Mouse (Mus musculus) hindbrain, postnatal 0 days (tissue): ENCODE results near the gene Tbc1d21. TPM values are rescaled to one million over a fixed set of nuclear protein-coding genes. Genes with fewer than 3 reads are reported as not detected.

Experiments used
- ATAC-seq: fragments of 200-750 bp; cut with Nextera tagmentation; 2 replicates; pipeline ENCODE4 v1.8.0; 2017; ENCODE audit warnings: mild to moderate bottlenecking, moderate TSS enrichment, moderate library complexity
- DNase-seq: peaks from one replicate; pipeline ENCODE4 v3.0.0-alpha.2; 2015; ENCODE audit warnings: low spot score
- H3K27ac ChIP-seq: fragments of 300-500 bp; sonication (generic); 2 replicates; pipeline ENCODE4 v1.5.1; 2014; ENCODE audit warnings: mild to moderate bottlenecking
- H3K27me3 ChIP-seq: fragments of 300-500 bp; sonication (generic); 2 replicates; pipeline ENCODE4 v1.6.1; 2014; ENCODE audit warnings: low read length, mixed read lengths; ENCODE audit not compliant: insufficient read depth
- H3K36me3 ChIP-seq: fragments of 300-500 bp; sonication (generic); 2 replicates; pipeline ENCODE4 v1.6.1; 2014; ENCODE audit warnings: low read length, mixed read lengths; ENCODE audit not compliant: insufficient read depth
- H3K4me1 ChIP-seq: fragments of 300-500 bp; sonication (generic); 2 replicates; pipeline ENCODE4 v1.6.1; 2014; ENCODE audit warnings: antibody characterized with exemption, low read length, mixed read lengths; ENCODE audit not compliant: insufficient read depth
- H3K4me2 ChIP-seq: fragments of 300-500 bp; sonication (generic); 2 replicates; pipeline ENCODE4 v1.6.1; 2014; ENCODE audit warnings: low read depth, mild to moderate bottlenecking, low read length, moderate library complexity, mixed read lengths
- H3K4me3 ChIP-seq: fragments of 300-500 bp; sonication (generic); 2 replicates; pipeline ENCODE4 v1.5.1; 2014; ENCODE audit warnings: low read length
- H3K9ac ChIP-seq: fragments of 300-500 bp; sonication (generic); replicated peaks from 2 replicates; pipeline ENCODE4 v1.6.1; 2014; ENCODE audit warnings: mild to moderate bottlenecking, low read length, moderate library complexity, mixed read lengths
- H3K9me3 ChIP-seq: fragments of 300-500 bp; sonication (generic); 2 replicates; pipeline ENCODE4 v1.6.1; 2016; ENCODE audit warnings: low read length, mixed read lengths
- CTCF ChIP-seq: IDR thresholded peaks from 2 replicates; pipeline ENCODE4 v1.5.1; 2016; ENCODE audit warnings: antibody characterized with exemption, control low read depth, low read depth
- WGBS: fragments of 180-500 bp; shearing (Covaris S2); extraction: QIAGEN DNeasy Blood & Tissue Kit; methylation state at CpG from one replicate; pipeline ENCODE4 v1.1.7; 2014; 5-methylcytosine and 5-hydroxymethylcytosine counted together
- polyA plus RNA-seq: library from polyadenylated mRNA; unstranded; fragments of >200 nt; fragmentation: Nextera tagmentation; extraction: Ambion mirVana; gene quantifications from 2 replicates; pipeline ENCODE4 v1.2.1, GENCODE M21; 2015
- total RNA-seq: library from RNA; depleted of rRNA; stranded (reverse); fragments of >200 nt; gene quantifications from 2 replicates; pipeline ENCODE4 v1.2.3, GENCODE M21; 2014

The Tbc1d21 gene
- total and polyA plus RNA-seq, 2 experiments from 2014 or later: not detected

DNA sequence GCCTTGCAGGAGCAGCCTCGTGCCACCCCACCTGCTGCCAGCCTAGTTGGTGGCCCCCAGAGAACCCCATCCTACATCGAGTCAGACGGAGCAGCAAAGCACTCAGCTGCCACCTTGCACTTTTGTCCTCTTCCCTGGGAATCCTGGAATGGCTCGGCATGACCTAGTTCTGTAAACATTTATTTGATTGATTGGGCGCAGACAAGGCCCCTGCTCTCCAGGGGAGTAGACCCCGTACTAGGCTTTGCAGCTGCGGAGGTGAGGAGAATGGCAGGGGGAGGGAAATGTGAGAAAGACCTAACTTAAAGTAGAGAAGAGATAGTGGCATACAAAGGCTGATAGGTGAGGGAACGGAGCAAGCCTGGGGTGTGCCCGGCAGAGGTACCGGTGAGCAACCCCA lies 23.8 kb downstream of the Tbc1d21 start:
- H3K4me3 ChIP-seq: no peak overlapping the region
- no peaks in the 10 kb centered on the region for H3K9me3 ChIP-seq
- TF ChIP-seq CTCF: no peak
- no peaks in the 10 kb centered on the region for H3K4me1 ChIP-seq
- 30% methylated on average over 10 of the region's 10 CpGs for WGBS
- no peak overlapping the region for H3K27ac ChIP-seq
- no peak overlapping the region for H3K4me2 ChIP-seq
- H3K36me3 ChIP-seq: no peaks in the 10 kb centered on the region
- no peak overlapping the region for H3K9ac ChIP-seq
- ATAC-seq (no peak), DNase-seq (peak; percentile 52)
- no peaks in the 10 kb centered on the region for H3K27me3 ChIP-seq

DNA sequence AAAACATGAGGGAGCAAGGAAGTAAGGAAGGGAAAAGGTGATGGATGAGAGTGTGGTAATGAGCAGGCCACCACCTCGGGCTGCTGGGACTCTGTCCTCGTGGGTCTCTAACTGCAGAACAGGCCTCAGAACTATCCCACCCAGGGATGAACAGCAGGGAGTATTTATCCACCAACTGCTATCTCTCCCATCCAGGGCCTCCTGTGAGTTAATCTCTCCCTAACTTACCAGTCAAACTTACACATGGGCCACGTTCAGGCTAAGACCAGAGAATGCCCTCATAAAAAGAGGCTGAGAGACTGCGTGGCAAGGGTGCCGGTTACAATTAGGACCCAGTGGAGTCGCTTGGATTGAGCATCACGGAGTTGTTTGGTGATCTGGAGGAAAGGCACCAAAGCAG lies 24.3 kb downstream of the Tbc1d21 start:
- H3K36me3 ChIP-seq: no peaks in the 10 kb centered on the region
- no peaks in the 10 kb centered on the region for H3K4me1 ChIP-seq
- DNase-seq (no peak), ATAC-seq (no peak)
- TF ChIP-seq CTCF: no peak
- no peak overlapping the region for H3K4me2 ChIP-seq
- WGBS: 65% methylated on average over 7 of the region's 7 CpGs
- no peaks in the 10 kb centered on the region for H3K27me3 ChIP-seq
- H3K4me3 ChIP-seq: no peak overlapping the region
- H3K9me3 ChIP-seq: no peaks in the 10 kb centered on the region
- no peak overlapping the region for H3K9ac ChIP-seq
- no peak overlapping the region for H3K27ac ChIP-seq

DNA sequence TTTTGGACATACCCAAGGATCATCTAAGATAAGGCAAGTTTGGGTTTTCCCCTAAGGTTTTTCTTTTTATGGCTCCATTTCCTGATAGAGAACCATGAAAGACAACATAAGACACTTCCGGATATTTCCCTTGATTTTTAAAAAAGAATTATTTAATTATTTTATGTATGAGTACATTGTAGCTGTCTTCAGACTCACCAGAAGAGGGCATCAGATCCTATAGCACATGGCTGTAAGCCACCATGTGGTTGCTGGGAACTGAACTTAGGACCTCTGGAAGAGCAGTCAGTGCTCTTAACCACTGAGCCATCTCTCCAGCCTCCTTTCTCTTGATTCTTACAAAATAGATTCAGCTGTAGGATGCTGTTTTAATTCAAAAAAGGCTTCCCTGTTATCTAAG lies 28.5 kb downstream of the Tbc1d21 start:
- Histone ChIP-seq H3K4me3 (no peak overlapping the region), H3K9ac (no peak overlapping the region), H3K27me3 (no peaks in the 10 kb centered on the region), H3K4me2 (no peak overlapping the region), H3K36me3 (no peaks in the 10 kb centered on the region), H3K9me3 (no peaks in the 10 kb centered on the region), H3K4me1 (no peaks in the 10 kb centered on the region), H3K27ac (no peak overlapping the region)
- ATAC-seq (no peak), DNase-seq (no peak)
- WGBS: 88% methylated on average over 1 of the region's 1 CpGs
- no peak for TF ChIP-seq CTCF

- H3K27me3 ChIP-seq: no peaks in the 10 kb centered on the region
- H3K4me3 ChIP-seq: no peak overlapping the region
- no peak overlapping the region for H3K27ac ChIP-seq
- DNase-seq (no peak), ATAC-seq (no peak)
- no peak for TF ChIP-seq CTCF
- H3K4me2 ChIP-seq: no peak overlapping the region
- no peaks in the 10 kb centered on the region for H3K36me3 ChIP-seq
- H3K9ac ChIP-seq: no peak overlapping the region
- H3K9me3 ChIP-seq: no peaks in the 10 kb centered on the region
- 72% methylated on average over 8 of the region's 8 CpGs for WGBS
- no peaks in the 10 kb centered on the region for H3K4me1 ChIP-seq
These were observed 33.5 kb downstream of the Tbc1d21 start for GRCm38 (mm10) chr9:58336650-58337281.

GRCm38 (mm10) chr9:58331276-58331675 lies 39.0 kb downstream of the Tbc1d21 start:
- no peaks in the 10 kb centered on the region for H3K4me1 ChIP-seq
- no peaks in the 10 kb centered on the region for H3K9me3 ChIP-seq
- WGBS: 54% methylated on average over 3 of the region's 3 CpGs
- H3K4me3 ChIP-seq: no peak overlapping the region
- TF ChIP-seq CTCF: no peak
- H3K27me3 ChIP-seq: no peaks in the 10 kb centered on the region
- no peak overlapping the region for H3K4me2 ChIP-seq
- no peak overlapping the region for H3K9ac ChIP-seq
- H3K36me3 ChIP-seq: no peaks in the 10 kb centered on the region
- DNase-seq (no peak), ATAC-seq (no peak)
- H3K27ac ChIP-seq: no peak overlapping the region

DNA sequence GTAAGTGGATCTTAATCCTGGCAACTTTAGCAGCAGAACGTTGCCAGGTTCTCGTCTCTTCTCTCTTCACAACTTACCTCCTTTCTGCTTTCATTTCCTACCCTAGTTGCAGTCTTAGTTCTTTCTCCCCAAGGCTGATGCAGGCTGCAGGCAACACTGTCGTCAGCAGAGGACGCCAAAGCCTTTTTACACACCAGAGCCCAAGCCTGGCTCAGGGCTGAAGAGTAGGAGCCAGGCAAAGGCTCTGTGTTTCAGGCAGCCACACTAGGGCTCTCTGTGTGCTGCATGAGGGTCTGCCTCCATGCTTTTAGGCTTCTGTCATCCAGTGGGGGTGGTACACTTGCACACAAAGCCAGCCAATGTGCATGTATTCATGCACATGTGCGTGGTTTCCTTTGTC lies 40.0 kb downstream of the Tbc1d21 start:
- DNase-seq: peak; percentile 90
- no peak overlapping the region for H3K27ac ChIP-seq
- no peak overlapping the region for H3K4me3 ChIP-seq
- H3K4me2 ChIP-seq: no peak overlapping the region
- H3K9me3 ChIP-seq: no peaks in the 10 kb centered on the region
- TF ChIP-seq CTCF: peak; percentile 99
- H3K9ac ChIP-seq: no peak overlapping the region
- no peaks in the 10 kb centered on the region for H3K4me1 ChIP-seq
- H3K36me3 ChIP-seq: no peaks in the 10 kb centered on the region
- no peaks in the 10 kb centered on the region for H3K27me3 ChIP-seq
- ATAC-seq: peak; percentile 92
- WGBS: 20% methylated on average over 5 of the region's 5 CpGs

- Histone ChIP-seq H3K4me3 (no peak overlapping the region), H3K4me2 (no peak overlapping the region), H3K27me3 (no peaks in the 10 kb centered on the region), H3K9me3 (no peaks in the 10 kb centered on the region), H3K4me1 (no peaks in the 10 kb centered on the region), H3K36me3 (no peaks in the 10 kb centered on the region), H3K9ac (no peak overlapping the region), H3K27ac (no peak overlapping the region)
- no peak for TF ChIP-seq CTCF
- no peak for ATAC-seq
- DNase-seq: no peak
- 35% methylated on average over 1 of the region's 1 CpGs for WGBS
These were observed 42.9 kb downstream of the Tbc1d21 start for GRCm38 (mm10) chr9:58327382-58327781.
